Mouse (Mus musculus) layer of hippocampus, adult 2 months (tissue): ENCODE measurements around the gene Abcf2. TPM values are rescaled to one million over a fixed set of nuclear protein-coding genes. Genes with fewer than 3 reads are reported as not detected.

Experiments used
- DNase-seq, 2 experiments: peaks; one replicate each; pipeline ENCODE4 v3.0.0; 2022; ENCODE audit warnings: low spot score in 2 of 2
- H3K27ac ChIP-seq: fragments of 200-600 bp; 2 replicates; pipeline ENCODE4 v1.8.1; 2022
- H3K4me3 ChIP-seq: fragments of 200-600 bp; 2 replicates; pipeline ENCODE4 v1.8.1; 2022; ENCODE audit warnings: mild to moderate bottlenecking
- CTCF ChIP-seq: fragments of 200-600 bp; conservative IDR thresholded peaks from 2 replicates; pipeline ENCODE4 v1.8.1; 2022; ENCODE audit warnings: antibody characterized with exemption, mild to moderate bottlenecking, moderate library complexity
- total RNA-seq, 2 experiments: library from RNA; stranded (reverse); gene quantifications; 2 replicates each; pipeline ENCODE4 v1.2.3; 2021

The Abcf2 gene
- total RNA-seq, 2 experiments from 2014 or later, result 75.9 to 81.4 TPM

GRCm38 (mm10) chr5:24550598-24551316 is 26.5 kb downstream of the Abcf2 start:
- peak overlapping the region; percentile 15; the same call in 1 of the 2 replicates for H3K4me3 ChIP-seq
- no peak overlapping the region for H3K27ac ChIP-seq
- peak; percentile 65 to 67 for DNase-seq
- TF ChIP-seq CTCF, result no peak

GRCm38 (mm10) chr5:24542643-24543042 is 34.6 kb downstream of the Abcf2 start:
- H3K4me3 ChIP-seq, result no peak overlapping the region
- no peak for DNase-seq
- H3K27ac ChIP-seq, result no peak overlapping the region
- no peak for TF ChIP-seq CTCF

GRCm38 (mm10) chr5:24541144-24541569 is 36.1 kb downstream of the Abcf2 start:
- Histone ChIP-seq H3K27ac (no peak overlapping the region), H3K4me3 (no peak overlapping the region)
- DNase-seq, result no peak
- TF ChIP-seq CTCF, result no peak

GRCm38 (mm10) chr5:24540387-24541143 is 36.7 kb downstream of the Abcf2 start, which contains the start of gene Asb10:
Asb10 (minus strand) TSS chr5:24540978.
- no peak within 1 kb of the TSS for H3K27ac ChIP-seq
- no peak for TF ChIP-seq CTCF
- H3K4me3 ChIP-seq, result no peak within 1 kb of the TSS
- peak in 1 of 2 experiments; percentile 30 for DNase-seq

- TF ChIP-seq CTCF, result no peak
- Histone ChIP-seq H3K27ac (no peak overlapping the region), H3K4me3 (no peak overlapping the region)
- DNase-seq, result no peak
Observed at GRCm38 (mm10) chr5:24539571-24540296, 37.5 kb downstream of the Abcf2 start.

GRCm38 (mm10) chr5:24537618-24538017 is 39.6 kb downstream of the Abcf2 start:
- no peak for DNase-seq
- H3K27ac ChIP-seq, result no peak overlapping the region
- H3K4me3 ChIP-seq, result no peak overlapping the region
- no peak for TF ChIP-seq CTCF

GRCm38 (mm10) chr5:24536511-24536910 is 40.8 kb downstream of the Abcf2 start:
- TF ChIP-seq CTCF, result no peak
- H3K4me3 ChIP-seq, result no peak overlapping the region
- no peak overlapping the region for H3K27ac ChIP-seq
- DNase-seq, result no peak

- Histone ChIP-seq H3K27ac (no peak overlapping the region), H3K4me3 (no peak overlapping the region)
- no peak for DNase-seq
- no peak for TF ChIP-seq CTCF
Observed at GRCm38 (mm10) chr5:24535731-24536130, 41.5 kb downstream of the Abcf2 start.

GRCm38 (mm10) chr5:24534292-24534691 is 43.0 kb downstream of the Abcf2 start:
- no peak for DNase-seq
- peak; percentile 62 for TF ChIP-seq CTCF

GRCm38 (mm10) chr5:24533391-24533790 is 43.9 kb downstream of the Abcf2 start:
- Histone ChIP-seq H3K27ac (no peak overlapping the region), H3K4me3 (no peak overlapping the region)
- TF ChIP-seq CTCF, result no peak
- no peak for DNase-seq

More at GRCm38 (mm10) chr5:24534292-24534691, 43.0 kb downstream of the Abcf2 start:
- Histone ChIP-seq H3K4me3 (no peak overlapping the region), H3K27ac (no peak overlapping the region)

- Histone ChIP-seq H3K27ac (no peak overlapping the region), H3K4me3 (no peak overlapping the region)
- peak; percentile 100 for TF ChIP-seq CTCF
- DNase-seq, result peak; percentile 89 to 96
Observed at GRCm38 (mm10) chr5:24530042-24530689, 47.1 kb downstream of the Abcf2 start.

- no peak overlapping the region for H3K4me3 ChIP-seq
- TF ChIP-seq CTCF, result no peak
- no peak overlapping the region for H3K27ac ChIP-seq
- DNase-seq, result no peak
Observed at GRCm38 (mm10) chr5:24527780-24528179, 49.5 kb downstream of the Abcf2 start.
